Mouse (Mus musculus) gastrocnemius, adult 18-20 months (tissue): Measurements from ENCODE around the gene Dync1li1. TPM values are rescaled to one million over a fixed set of nuclear protein-coding genes. Genes with fewer than 3 reads are reported as not detected.
A peak's percentile ranks its signal among the peaks of the same experiment; 100 is the strongest.
"Not testable (repeated sequence)": the region's sequence is repeated elsewhere in the genome, so short reads cannot be mapped to it uniquely, and the experiment has no call there.

Experiments
- DNase-seq: peaks from one replicate; pipeline ENCODE4 v3.0.0; 2021; ENCODE audit warnings: low spot score
- long read RNA-seq, 2 experiments: library from polyadenylated mRNA; stranded (forward); transcript quantifications; one replicate each; pipeline ENCODE4 v2.0.0; 2021
- total RNA-seq, 2 experiments: library from RNA; stranded (reverse); gene quantifications; 2 replicates each; pipeline ENCODE4 v1.2.3; 2021

The Dync1li1 gene
- 10 to 100 TPM; 32.0 to 32.7 TPM for total RNA-seq
- long read RNA-seq, experiment 1, transcript Dync1li1-201 (13 exons, 2,601 nt): major isoform, 37 of 38 reads
- long read RNA-seq, experiment 1, partial matches to known transcripts: 1 of 38 reads
- long read RNA-seq, experiment 1, other reads (novel, unspliced or antisense): 0 of 38 reads
- long read RNA-seq, experiment 2, transcript Dync1li1-201 (13 exons, 2,601 nt): major isoform, 34 of 40 reads
- long read RNA-seq, experiment 2, partial matches to known transcripts: 4 of 40 reads
- long read RNA-seq, experiment 2, other reads (novel, unspliced or antisense): 2 of 40 reads

- DNase-seq: peak; percentile 96
These were observed at the start of gene Dync1li1 for GRCm38 (mm10) chr9:114688252-114688952. TSS of gene Dync1li1 (plus strand) at chr9:114688790.

GRCm38 (mm10) chr9:114639186-114639748, 49.3 kb upstream of the Dync1li1 start:
- DNase-seq: no peak

GRCm38 (mm10) chr9:114639839-114640646, 48.5 kb upstream of the Dync1li1 start, which contains the start of gene Cnot10:
TSS of gene Cnot10 (minus strand) at chr9:114640184.
- peak; percentile 97 for DNase-seq

GRCm38 (mm10) chr9:114646556-114647505, 41.8 kb upstream of the Dync1li1 start:
- no peak for DNase-seq

- no peak for DNase-seq
These were observed 40.8 kb upstream of the Dync1li1 start for GRCm38 (mm10) chr9:114647506-114648432.

GRCm38 (mm10) chr9:114648472-114648871, 40.1 kb upstream of the Dync1li1 start:
- not testable (repeated sequence) for DNase-seq

GRCm38 (mm10) chr9:114649371-114649770, 39.2 kb upstream of the Dync1li1 start:
- no peak for DNase-seq

- DNase-seq: no peak
These were observed 37.5 kb upstream of the Dync1li1 start for GRCm38 (mm10) chr9:114650938-114651634.

- DNase-seq: no peak
These were observed 33.2 kb upstream of the Dync1li1 start for GRCm38 (mm10) chr9:114655356-114655755.

- no peak for DNase-seq
These were observed 31.9 kb upstream of the Dync1li1 start for GRCm38 (mm10) chr9:114656701-114657100.

GRCm38 (mm10) chr9:114660506-114660905, 28.1 kb upstream of the Dync1li1 start:
- DNase-seq: no peak

GRCm38 (mm10) chr9:114660983-114661382, 27.6 kb upstream of the Dync1li1 start:
- no peak for DNase-seq

GRCm38 (mm10) chr9:114661991-114662390, 26.6 kb upstream of the Dync1li1 start:
- no peak for DNase-seq

- no peak for DNase-seq
These were observed 24.8 kb upstream of the Dync1li1 start for GRCm38 (mm10) chr9:114663782-114664181.

GRCm38 (mm10) chr9:114666858-114667257, 21.7 kb upstream of the Dync1li1 start:
- DNase-seq: no peak

- peak; percentile 32 for DNase-seq
These were observed 20.5 kb upstream of the Dync1li1 start for GRCm38 (mm10) chr9:114668047-114668446.

- no peak for DNase-seq
These were observed 19.6 kb upstream of the Dync1li1 start for GRCm38 (mm10) chr9:114669011-114669410.

GRCm38 (mm10) chr9:114671946-114672345, 16.6 kb upstream of the Dync1li1 start:
- no peak for DNase-seq
